15 mouse cellular contexts compared by ENCODE assay signal in the genomic region with DNA sequence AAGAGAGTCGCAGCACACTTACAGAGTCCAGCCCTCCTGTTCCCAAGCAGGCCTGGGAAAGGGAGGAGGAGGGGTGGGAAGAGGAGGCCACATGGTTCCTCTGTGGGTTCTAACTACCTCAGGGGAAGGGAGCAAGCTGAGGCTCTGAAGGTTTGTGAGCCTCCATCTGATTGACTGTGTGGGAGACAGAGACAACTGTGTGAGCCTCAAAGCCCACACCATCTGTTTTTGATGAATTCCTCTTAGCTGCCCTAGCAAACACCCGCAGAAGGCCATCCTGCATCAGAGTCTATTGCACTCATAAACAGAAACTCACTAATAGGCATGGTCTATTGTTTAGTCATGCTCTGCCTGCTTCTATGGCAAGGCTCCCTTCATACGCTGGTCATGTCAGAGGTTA.
DNase-seq lines count a peak whose midpoint lies in the region; ATAC-seq and TF ChIP-seq lines count a peak whose summit lies in the region.
"Had no signal": no experiment of that assay in that cellular context is flagged by ENCODE, and none has a peak within 500 bp of the region (broad histone marks: within the 10 kb centered on the region; RNA-seq: fewer than 3 reads in every experiment).

No protein-coding gene starts in this region.

- H3K4me3 ChIP-seq in hindbrain, embryonic 13.5 days, result no peak overlapping the region
- H3K4me3 ChIP-seq in midbrain, embryonic 12.5 days, result no peak overlapping the region
- no peak overlapping the region for H3K4me3 ChIP-seq in intestine, postnatal 0 days (ENCODE audit: low read depth, low read length)
- H3K4me3 ChIP-seq in heart, adult 2 months, result no peak overlapping the region
- H3K4me3 ChIP-seq: kidney, embryonic 15.5 days; liver, embryonic 13.5 days; megakaryocyte, embryonic 14.5 days had no signal

- no peak overlapping the region for H3K9ac ChIP-seq in hindbrain, embryonic 13.5 days
- no peak overlapping the region for H3K9ac ChIP-seq in midbrain, embryonic 12.5 days (replicated peaks)
- H3K9ac ChIP-seq in intestine, postnatal 0 days (ENCODE audit: low read depth, low read length), result no peak overlapping the region
- no peak overlapping the region for H3K9ac ChIP-seq in heart, adult 2 months (ENCODE audit: low read depth, low read length)
- H3K9ac ChIP-seq: kidney, embryonic 15.5 days; liver, embryonic 13.5 days had no signal

- no peaks in the 10 kb centered on the region for H3K36me3 ChIP-seq in hindbrain, embryonic 13.5 days
- no peaks in the 10 kb centered on the region for H3K36me3 ChIP-seq in midbrain, embryonic 12.5 days
- no peaks in the 10 kb centered on the region for H3K36me3 ChIP-seq in intestine, postnatal 0 days (ENCODE audit: control insufficient read depth, insufficient read depth)
- no peaks in the 10 kb centered on the region for H3K36me3 ChIP-seq in heart, adult 2 months (ENCODE audit: control insufficient read depth, insufficient read depth, low read length)
- H3K36me3 ChIP-seq: kidney, embryonic 15.5 days; liver, embryonic 13.5 days had no signal

- no peak overlapping the region for H3K27ac ChIP-seq in hindbrain, embryonic 13.5 days
- H3K27ac ChIP-seq in midbrain, embryonic 12.5 days (replicated peaks), result no peak overlapping the region
- H3K27ac ChIP-seq in intestine, postnatal 0 days (ENCODE audit: low read depth, low read length), result no peak overlapping the region
- H3K27ac ChIP-seq in heart, adult 2 months, result no peak overlapping the region
- H3K27ac ChIP-seq: kidney, embryonic 15.5 days; liver, embryonic 13.5 days had no signal

- H3K27me3 ChIP-seq in hindbrain, embryonic 13.5 days, result no peaks in the 10 kb centered on the region
- H3K27me3 ChIP-seq in midbrain, embryonic 12.5 days, result no peaks in the 10 kb centered on the region
- H3K27me3 ChIP-seq in intestine, postnatal 0 days (replicated peaks; ENCODE audit: control insufficient read depth, insufficient read depth, low read length), result no peaks in the 10 kb centered on the region
- no peaks in the 10 kb centered on the region for H3K27me3 ChIP-seq in heart, adult 2 months (ENCODE audit: control insufficient read depth, insufficient read depth, low read length)
- H3K27me3 ChIP-seq: kidney, embryonic 15.5 days; liver, embryonic 13.5 days; megakaryocyte, embryonic 14.5 days; Patski had no signal

- no peaks in the 10 kb centered on the region for H3K9me3 ChIP-seq in hindbrain, embryonic 13.5 days
- no peaks in the 10 kb centered on the region for H3K9me3 ChIP-seq in midbrain, embryonic 12.5 days
- no peaks in the 10 kb centered on the region for H3K9me3 ChIP-seq in intestine, postnatal 0 days (ENCODE audit: control insufficient read depth)
- H3K9me3 ChIP-seq: kidney, embryonic 15.5 days; liver, embryonic 13.5 days had no signal

- no peak for TF ChIP-seq EP300 in heart, adult 2 months (IDR thresholded peaks at IDR 0.05; ENCODE audit: insufficient read depth, low read depth, low read length)

- intact Hi-C loops in heart, adult 2 months (cut with DNase I), result no loop called here

- H3K4me2 ChIP-seq in hindbrain, embryonic 13.5 days, result no peak overlapping the region
- no peak overlapping the region for H3K4me2 ChIP-seq in midbrain, embryonic 12.5 days (replicated peaks)
- H3K4me2 ChIP-seq in intestine, postnatal 0 days (replicated peaks; ENCODE audit: low read depth), result no peak overlapping the region
- H3K4me2 ChIP-seq: kidney, embryonic 15.5 days; liver, embryonic 13.5 days had no signal

- DNase-seq in frontal cortex, postnatal 36 days (ENCODE audit: low spot score in 2 of 2), result peak; percentile 2
- DNase-seq in embryo, embryonic 10.5 days (ENCODE audit: low spot score), result peak; percentile 51
- no peak for DNase-seq in heart, adult 2 months
- DNase-seq in heart, adult 18-20 months, result no peak
- DNase-seq: adrenal gland, postnatal 36 days; cerebellum, postnatal 10 days; heart, postnatal 14 days; liver, embryonic 13.5 days had no signal

- no peak for TF ChIP-seq POLR2A in heart, adult 2 months (IDR thresholded peaks at IDR 0.05; ENCODE audit: insufficient read depth, low read depth, low read length)

- 32% methylated on average over 3 of the region's 3 CpGs for WGBS in hindbrain, embryonic 13.5 days
- 48% methylated on average over 3 of the region's 3 CpGs for WGBS in midbrain, embryonic 12.5 days
- 68% methylated on average over 3 of the region's 3 CpGs for WGBS in intestine, postnatal 0 days
- WGBS in heart, adult 2 months, result 71% methylated on average over 3 of the region's 3 CpGs

- peaks cover 9% of the 10 kb centered on the region for H3K4me1 ChIP-seq in hindbrain, embryonic 13.5 days (replicated peaks)
- no peaks in the 10 kb centered on the region; the same call in 1 of the 2 replicates for H3K4me1 ChIP-seq in midbrain, embryonic 12.5 days
- no peaks in the 10 kb centered on the region for H3K4me1 ChIP-seq in intestine, postnatal 0 days (replicated peaks; ENCODE audit: control insufficient read depth, insufficient read depth, low read length)
- no peaks in the 10 kb centered on the region for H3K4me1 ChIP-seq in heart, adult 2 months (ENCODE audit: control insufficient read depth, insufficient read depth, low read length)
- H3K4me1 ChIP-seq: kidney, embryonic 15.5 days; liver, embryonic 13.5 days; megakaryocyte, embryonic 14.5 days had no signal

- H3K79me2 ChIP-seq in heart, adult 2 months (replicated peaks; ENCODE audit: control insufficient read depth, insufficient read depth, low read length), result no peaks in the 10 kb centered on the region

- ATAC-seq in frontal cortex, adult (ENCODE audit: low TSS enrichment), result no peak
- ATAC-seq in hindbrain, embryonic 13.5 days (ENCODE audit: low FRiP score), result peak; percentile 84
- ATAC-seq in midbrain, embryonic 12.5 days (ENCODE audit: low FRiP score, low read depth), result peak; percentile 88
- no peak for ATAC-seq in intestine, postnatal 0 days
- ATAC-seq: Patski had no signal

- no peak for TF ChIP-seq CTCF in intestine, postnatal 0 days (IDR thresholded peaks at IDR 0.05; ENCODE audit: low read depth)
- TF ChIP-seq CTCF in heart, adult 2 months (IDR thresholded peaks at IDR 0.05), result no peak

Comparison
In these comparisons a context has a peak if more than half of its experiments do, and no peak if none do; other contexts are left out.
1. DNase-seq: peak in frontal cortex, postnatal 36 days (2 of 2) and embryo, embryonic 10.5 days (single experiment); none in heart, adult 2 months (0 of 2) and heart, adult 18-20 months (0 of 2).
2. ATAC-seq: peak in hindbrain, embryonic 13.5 days (single experiment) and midbrain, embryonic 12.5 days (single experiment); none in frontal cortex, adult (single experiment) and intestine, postnatal 0 days (single experiment).